ENCODE assay signal across 8 mouse cellular contexts in genomic region chr19:4215451-4215840, GRCm38 (mm10). TPM values are rescaled to one million over a fixed set of nuclear protein-coding genes. Genes with fewer than 3 reads are reported as not detected.
DNase-seq lines count a peak whose midpoint lies in the region; ATAC-seq and TF ChIP-seq lines count a peak whose summit lies in the region.

No protein-coding gene starts in this region.

- no peak for TF ChIP-seq CTCF in hindbrain, postnatal 0 days (IDR thresholded peaks at IDR 0.05; ENCODE audit: low read depth)
- TF ChIP-seq CTCF in midbrain, postnatal 0 days (IDR thresholded peaks at IDR 0.05): no peak

- H3K9ac ChIP-seq in kidney, embryonic 15.5 days: peak overlapping the region; percentile 85
- H3K9ac ChIP-seq in hindbrain, postnatal 0 days (replicated peaks; ENCODE audit: low read length): peak overlapping the region; percentile 61; the same call in 1 of the 2 replicates
- peak overlapping the region; percentile 59 for H3K9ac ChIP-seq in midbrain, postnatal 0 days (replicated peaks; ENCODE audit: low read length, poor library complexity, severe bottlenecking)

- H3K36me3 ChIP-seq in kidney, embryonic 15.5 days: no peaks in the 10 kb centered on the region
- H3K36me3 ChIP-seq in embryonic facial prominence, embryonic 10.5 days (replicated peaks): no peaks in the 10 kb centered on the region
- no peaks in the 10 kb centered on the region for H3K36me3 ChIP-seq in hindbrain, postnatal 0 days (ENCODE audit: insufficient read depth, low read length)
- no peaks in the 10 kb centered on the region for H3K36me3 ChIP-seq in midbrain, postnatal 0 days (ENCODE audit: insufficient read depth, low read length)

- peak overlapping the region; percentile 94 for H3K27ac ChIP-seq in kidney, embryonic 15.5 days
- H3K27ac ChIP-seq in embryonic facial prominence, embryonic 10.5 days (replicated peaks): peak overlapping the region; percentile 91
- no peak overlapping the region; the same call in 1 of the 2 replicates for H3K27ac ChIP-seq in hindbrain, postnatal 0 days
- H3K27ac ChIP-seq in midbrain, postnatal 0 days (ENCODE audit: low read depth, low read length): no peak overlapping the region

- H3K27me3 ChIP-seq in kidney, embryonic 15.5 days: peaks cover 5% of the 10 kb centered on the region; the same call in 1 of the 2 replicates
- peaks cover 85% of the 10 kb centered on the region for H3K27me3 ChIP-seq in embryonic facial prominence, embryonic 10.5 days (replicated peaks; ENCODE audit: low read depth, poor library complexity, severe bottlenecking)
- H3K27me3 ChIP-seq in hindbrain, postnatal 0 days (ENCODE audit: insufficient read depth, low read length): peaks cover 12% of the 10 kb centered on the region
- H3K27me3 ChIP-seq in midbrain, postnatal 0 days (ENCODE audit: insufficient read depth, low read length): peaks cover 44% of the 10 kb centered on the region

- no peak for DNase-seq in kidney, adult 11 months
- DNase-seq in embryonic facial prominence, embryonic 10.5 days (ENCODE audit: low spot score): no peak
- no peak for DNase-seq in hindbrain, postnatal 0 days (ENCODE audit: low spot score)
- DNase-seq in midbrain, postnatal 0 days (ENCODE audit: low spot score): no peak
- DNase-seq in cerebellum, postnatal 14 days: no peak
- no peak for DNase-seq in cerebellum, adult 9-11 months
- DNase-seq in layer of hippocampus, postnatal 36 days: no peak

- WGBS in kidney, embryonic 15.5 days: 1% methylated on average over 19 of the region's 21 CpGs
- WGBS in embryonic facial prominence, embryonic 10.5 days: 2% methylated on average over 21 of the region's 21 CpGs
- 6% methylated on average over 19 of the region's 21 CpGs for WGBS in hindbrain, postnatal 0 days
- 7% methylated on average over 13 of the region's 21 CpGs for WGBS in midbrain, postnatal 0 days

- H3K4me2 ChIP-seq in kidney, embryonic 15.5 days: peak overlapping the region; percentile 84
- H3K4me2 ChIP-seq in hindbrain, postnatal 0 days (ENCODE audit: low read depth, low read length): peak overlapping the region; percentile 87
- peak overlapping the region; percentile 91 for H3K4me2 ChIP-seq in midbrain, postnatal 0 days (ENCODE audit: low read depth, low read length, poor library complexity, severe bottlenecking)

- no peak for ATAC-seq in kidney, embryonic 15.5 days (replicated peaks; ENCODE audit: low FRiP score)
- ATAC-seq in hindbrain, postnatal 0 days: no peak
- no peak for ATAC-seq in midbrain, postnatal 0 days (ENCODE audit: low FRiP score)

- H3K9me3 ChIP-seq in kidney, embryonic 15.5 days (replicated peaks): no peaks in the 10 kb centered on the region
- no peaks in the 10 kb centered on the region for H3K9me3 ChIP-seq in embryonic facial prominence, embryonic 10.5 days
- no peaks in the 10 kb centered on the region for H3K9me3 ChIP-seq in hindbrain, postnatal 0 days (ENCODE audit: low read length)
- no peaks in the 10 kb centered on the region for H3K9me3 ChIP-seq in midbrain, postnatal 0 days (ENCODE audit: low read length)

- H3K4me1 ChIP-seq in kidney, embryonic 15.5 days: peaks cover 83% of the 10 kb centered on the region
- H3K4me1 ChIP-seq in embryonic facial prominence, embryonic 10.5 days: peaks cover 87% of the 10 kb centered on the region
- peaks cover 22% of the 10 kb centered on the region; the same call in 1 of the 2 replicates for H3K4me1 ChIP-seq in hindbrain, postnatal 0 days (ENCODE audit: insufficient read depth, low read length)
- H3K4me1 ChIP-seq in midbrain, postnatal 0 days (ENCODE audit: insufficient read depth, low read length): peaks cover 7% of the 10 kb centered on the region; the same call in 1 of the 2 replicates

- H3K4me3 ChIP-seq in kidney, embryonic 15.5 days (replicated peaks): peak overlapping the region; percentile 66
- peak overlapping the region; percentile 69 for H3K4me3 ChIP-seq in embryonic facial prominence, embryonic 10.5 days
- H3K4me3 ChIP-seq in hindbrain, postnatal 0 days (ENCODE audit: low read length): peak overlapping the region; percentile 52
- H3K4me3 ChIP-seq in midbrain, postnatal 0 days (ENCODE audit: low read depth, low read length): peak overlapping the region; percentile 39

RNA-seq across cellular contexts. Expression of gene AC109138.7, which starts 1.3 kb away (rescaled TPM):
- polyA plus RNA-seq in kidney, embryonic 15.5 days (2015; fragmentation: Nextera tagmentation; extraction: Ambion mirVana): not detected in 2 replicates
- not detected in 2 replicates for polyA plus RNA-seq in embryonic facial prominence, embryonic 10.5 days (2016; fragmentation: Nextera tagmentation; extraction: Ambion mirVana)
- not detected in 2 replicates for total RNA-seq in hindbrain, postnatal 0 days (2014; rRNA removed)
- polyA plus RNA-seq in hindbrain, postnatal 0 days (2015; fragmentation: Nextera tagmentation; extraction: Ambion mirVana): not detected in 2 replicates
- total RNA-seq in midbrain, postnatal 0 days (2014; rRNA removed): not detected in 2 replicates
- not detected in 2 replicates for polyA plus RNA-seq in midbrain, postnatal 0 days (2015; fragmentation: Nextera tagmentation; extraction: Ambion mirVana)
- total RNA-seq in layer of hippocampus, postnatal 36 days (2021): not detected

RNA-seq across cellular contexts. Expression of gene Clcf1, which starts 1.4 kb away (rescaled TPM):
- 5.1 and 6.8 TPM in 2 replicates for polyA plus RNA-seq in kidney, embryonic 15.5 days (2015; fragmentation: Nextera tagmentation; extraction: Ambion mirVana)
- 2.8 and 3.3 TPM in 2 replicates for polyA plus RNA-seq in embryonic facial prominence, embryonic 10.5 days (2016; fragmentation: Nextera tagmentation; extraction: Ambion mirVana)
- total RNA-seq in hindbrain, postnatal 0 days (2014; rRNA removed): 0.42 and 3.8 TPM in 2 replicates
- polyA plus RNA-seq in hindbrain, postnatal 0 days (2015; fragmentation: Nextera tagmentation; extraction: Ambion mirVana): 0.83 TPM in 2 replicates
- total RNA-seq in midbrain, postnatal 0 days (2014; rRNA removed): 0.99 and 1.2 TPM in 2 replicates
- polyA plus RNA-seq in midbrain, postnatal 0 days (2015; fragmentation: Nextera tagmentation; extraction: Ambion mirVana): 0.28 and 0.44 TPM in 2 replicates
- under 1 TPM; 0.32 to 0.83 TPM for total RNA-seq in layer of hippocampus, postnatal 36 days (2021)

RNA-seq across cellular contexts. Expression of gene Rad9a, which starts 14.0 kb away (rescaled TPM):
- polyA plus RNA-seq in kidney, embryonic 15.5 days (2015; fragmentation: Nextera tagmentation; extraction: Ambion mirVana): 37.2 and 38.2 TPM in 2 replicates
- 58.1 and 58.2 TPM in 2 replicates for polyA plus RNA-seq in embryonic facial prominence, embryonic 10.5 days (2016; fragmentation: Nextera tagmentation; extraction: Ambion mirVana)
- 15.8 and 25.8 TPM in 2 replicates for total RNA-seq in hindbrain, postnatal 0 days (2014; rRNA removed)
- 13.7 and 14.6 TPM in 2 replicates for polyA plus RNA-seq in hindbrain, postnatal 0 days (2015; fragmentation: Nextera tagmentation; extraction: Ambion mirVana)
- 18.0 and 22.8 TPM in 2 replicates for total RNA-seq in midbrain, postnatal 0 days (2014; rRNA removed)
- 14.7 and 17.0 TPM in 2 replicates for polyA plus RNA-seq in midbrain, postnatal 0 days (2015; fragmentation: Nextera tagmentation; extraction: Ambion mirVana)
- 1 to 10 TPM; 5.5 to 7.1 TPM for total RNA-seq in layer of hippocampus, postnatal 36 days (2021)

RNA-seq across cellular contexts. Expression of gene Pold4, which starts 16.3 kb away (rescaled TPM):
- 23.2 and 27.4 TPM in 2 replicates for polyA plus RNA-seq in kidney, embryonic 15.5 days (2015; fragmentation: Nextera tagmentation; extraction: Ambion mirVana)
- 13.7 and 15.1 TPM in 2 replicates for polyA plus RNA-seq in embryonic facial prominence, embryonic 10.5 days (2016; fragmentation: Nextera tagmentation; extraction: Ambion mirVana)
- total RNA-seq in hindbrain, postnatal 0 days (2014; rRNA removed): 28.1 and 28.7 TPM in 2 replicates
- 24.5 and 26.2 TPM in 2 replicates for polyA plus RNA-seq in hindbrain, postnatal 0 days (2015; fragmentation: Nextera tagmentation; extraction: Ambion mirVana)
- 20.9 and 37.7 TPM in 2 replicates for total RNA-seq in midbrain, postnatal 0 days (2014; rRNA removed)
- 20.8 and 26.8 TPM in 2 replicates for polyA plus RNA-seq in midbrain, postnatal 0 days (2015; fragmentation: Nextera tagmentation; extraction: Ambion mirVana)
- total RNA-seq in layer of hippocampus, postnatal 36 days (2021): 10 to 100 TPM; 12.4 to 16.6 TPM

RNA-seq across cellular contexts. Expression of gene Ppp1ca, which starts 23.6 kb away (rescaled TPM):
- polyA plus RNA-seq in kidney, embryonic 15.5 days (2015; fragmentation: Nextera tagmentation; extraction: Ambion mirVana): 953 and 971 TPM in 2 replicates
- 1,000 and 1,025 TPM in 2 replicates for polyA plus RNA-seq in embryonic facial prominence, embryonic 10.5 days (2016; fragmentation: Nextera tagmentation; extraction: Ambion mirVana)
- 502 and 597 TPM in 2 replicates for total RNA-seq in hindbrain, postnatal 0 days (2014; rRNA removed)
- 564 and 571 TPM in 2 replicates for polyA plus RNA-seq in hindbrain, postnatal 0 days (2015; fragmentation: Nextera tagmentation; extraction: Ambion mirVana)
- 535 and 592 TPM in 2 replicates for total RNA-seq in midbrain, postnatal 0 days (2014; rRNA removed)
- polyA plus RNA-seq in midbrain, postnatal 0 days (2015; fragmentation: Nextera tagmentation; extraction: Ambion mirVana): 510 and 531 TPM in 2 replicates
- 100 to 1,000 TPM; 255 to 265 TPM for total RNA-seq in layer of hippocampus, postnatal 36 days (2021)

Comparison
In these comparisons a context has a peak if more than half of its experiments do, and no peak if none do; other contexts are left out.
1. H3K27ac ChIP-seq: peak in kidney, embryonic 15.5 days (single experiment) and embryonic facial prominence, embryonic 10.5 days (single experiment); none in hindbrain, postnatal 0 days (single experiment) and midbrain, postnatal 0 days (single experiment).
2. Peak in every context shown above with its lines, with median percentiles within 50 percentile points of each other: H3K4me2 ChIP-seq, H3K4me3 ChIP-seq and H3K9ac ChIP-seq.